Mouse (Mus musculus): Measurements from ENCODE around the gene Hps5. TPM values are rescaled to one million over a fixed set of nuclear protein-coding genes. Genes with fewer than 3 reads are reported as not detected.
"Not testable (repeated sequence)": the region's sequence is repeated elsewhere in the genome, so short reads cannot be mapped to it uniquely, and the experiment has no call there.

Gene Hps5
- polyA plus RNA-seq, 1 experiment from 2014 or later, result 16.3 TPM

GRCm38 (mm10) chr7:46748459-46748858, 47.4 kb downstream of the Hps5 start:
- no peak overlapping the region; the same call in 1 of the 2 replicates for H3K27ac ChIP-seq (replicated peaks)
- no peaks in the 10 kb centered on the region for H3K36me3 ChIP-seq
- peaks cover 7% of the 10 kb centered on the region; the same call in 1 of the 2 replicates for H3K4me1 ChIP-seq
- no peak overlapping the region for H3K4me3 ChIP-seq
- no peak for DNase-seq (ENCODE audit: low spot score)
- H3K9me3 ChIP-seq (replicated peaks), result no peaks in the 10 kb centered on the region
- H3K27me3 ChIP-seq (ENCODE audit: low read depth, poor library complexity, severe bottlenecking), result no peaks in the 10 kb centered on the region
- 52% methylated on average over 3 of the region's 3 CpGs for WGBS

DNA sequence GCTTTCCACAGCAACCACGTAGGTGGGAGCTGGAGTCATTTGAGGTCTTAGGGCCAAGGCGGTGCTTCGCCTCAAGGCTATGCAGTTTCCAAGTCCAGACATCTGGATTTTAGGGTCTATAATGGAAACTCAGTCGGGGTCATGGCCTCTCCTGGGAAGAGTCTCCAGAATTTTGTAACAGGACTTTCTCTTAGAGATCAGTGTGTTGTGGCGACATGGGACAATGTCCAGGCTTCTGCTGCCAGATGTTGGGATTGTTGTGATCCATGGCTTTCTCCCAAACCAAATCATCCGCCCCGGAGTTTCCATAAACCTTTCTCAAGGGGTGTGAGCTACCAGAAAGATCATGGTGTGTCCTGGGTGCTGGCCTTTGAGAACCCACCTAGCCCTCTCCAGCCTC, 49.5 kb downstream of the Hps5 start:
- H3K4me1 ChIP-seq, result peaks cover 7% of the 10 kb centered on the region; the same call in 1 of the 2 replicates
- H3K27me3 ChIP-seq (ENCODE audit: low read depth, poor library complexity, severe bottlenecking), result no peaks in the 10 kb centered on the region
- WGBS, result 89% methylated on average over 7 of the region's 7 CpGs
- DNase-seq (ENCODE audit: low spot score), result no peak
- H3K36me3 ChIP-seq, result no peaks in the 10 kb centered on the region
- no peak overlapping the region for H3K4me3 ChIP-seq
- H3K27ac ChIP-seq (replicated peaks), result no peak overlapping the region
- H3K9me3 ChIP-seq (replicated peaks), result no peaks in the 10 kb centered on the region

DNA sequence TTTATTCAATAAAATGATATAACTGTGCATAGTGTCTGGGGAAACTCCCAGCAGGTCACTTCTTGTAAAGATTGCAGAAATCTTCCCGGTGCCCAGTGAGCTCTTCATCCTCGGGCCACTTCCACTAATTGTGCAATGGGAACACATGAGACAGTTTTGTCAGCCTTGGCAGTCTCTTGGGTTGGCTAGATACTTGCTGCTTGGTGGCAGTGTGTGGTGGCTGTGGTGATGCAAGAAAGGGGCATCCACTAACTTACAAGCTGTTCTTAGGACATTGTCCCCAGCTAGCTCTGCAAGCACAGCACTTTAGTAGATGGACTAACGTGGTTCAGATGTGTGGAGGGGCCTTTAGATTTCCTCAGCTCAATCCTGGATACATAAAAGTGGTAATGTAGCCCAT, 50.0 kb downstream of the Hps5 start:
- Histone ChIP-seq H3K27ac (replicated peaks) (no peak overlapping the region), H3K27me3 (ENCODE audit: low read depth, poor library complexity, severe bottlenecking) (no peaks in the 10 kb centered on the region), H3K9me3 (replicated peaks) (no peaks in the 10 kb centered on the region), H3K4me1 (peaks cover 7% of the 10 kb centered on the region; the same call in 1 of the 2 replicates), H3K4me3 (no peak overlapping the region), H3K36me3 (no peaks in the 10 kb centered on the region)
- DNase-seq (ENCODE audit: low spot score), result no peak
- 84% methylated on average over 3 of the region's 3 CpGs for WGBS

DNA sequence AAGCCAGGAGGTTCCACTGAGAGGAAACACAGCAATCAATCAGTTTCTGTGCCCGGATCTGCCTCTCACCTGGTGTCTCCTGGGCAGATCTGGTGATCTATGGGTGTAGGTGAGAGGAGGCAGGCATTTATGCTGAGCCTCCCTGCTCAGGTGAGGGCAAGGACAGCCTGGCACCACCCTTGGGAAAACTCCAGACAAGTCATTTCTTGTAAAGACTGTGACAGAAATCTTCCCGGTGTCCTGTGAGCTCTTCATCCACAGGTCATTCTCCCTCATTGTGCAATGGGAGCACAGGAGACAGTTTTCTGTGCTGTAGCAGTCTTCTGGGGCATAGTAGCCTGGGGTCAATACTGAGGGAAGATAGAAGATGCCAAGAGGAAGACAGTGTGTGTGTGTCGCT, 53.0 kb downstream of the Hps5 start, which contains the start of gene Saa1:
TSS of gene Saa1 (minus strand) at position 101 of the 400 bp plus-strand sequence.
- not testable (repeated sequence) for DNase-seq (ENCODE audit: low spot score); H3K4me3 ChIP-seq; H3K27me3 ChIP-seq (ENCODE audit: low read depth, poor library complexity, severe bottlenecking); H3K9me3 ChIP-seq (replicated peaks); H3K27ac ChIP-seq (replicated peaks); H3K4me1 ChIP-seq; H3K36me3 ChIP-seq
- 95% methylated on average over 3 of the region's 3 CpGs for WGBS

- not testable (repeated sequence) for H3K4me3 ChIP-seq; H3K4me1 ChIP-seq; H3K27me3 ChIP-seq (ENCODE audit: low read depth, poor library complexity, severe bottlenecking); H3K36me3 ChIP-seq; DNase-seq (ENCODE audit: low spot score); H3K9me3 ChIP-seq (replicated peaks); H3K27ac ChIP-seq (replicated peaks)
- 87% methylated on average over 5 of the region's 5 CpGs for WGBS
These were observed 55.8 kb downstream of the Hps5 start for GRCm38 (mm10) chr7:46740041-46740440.

DNA sequence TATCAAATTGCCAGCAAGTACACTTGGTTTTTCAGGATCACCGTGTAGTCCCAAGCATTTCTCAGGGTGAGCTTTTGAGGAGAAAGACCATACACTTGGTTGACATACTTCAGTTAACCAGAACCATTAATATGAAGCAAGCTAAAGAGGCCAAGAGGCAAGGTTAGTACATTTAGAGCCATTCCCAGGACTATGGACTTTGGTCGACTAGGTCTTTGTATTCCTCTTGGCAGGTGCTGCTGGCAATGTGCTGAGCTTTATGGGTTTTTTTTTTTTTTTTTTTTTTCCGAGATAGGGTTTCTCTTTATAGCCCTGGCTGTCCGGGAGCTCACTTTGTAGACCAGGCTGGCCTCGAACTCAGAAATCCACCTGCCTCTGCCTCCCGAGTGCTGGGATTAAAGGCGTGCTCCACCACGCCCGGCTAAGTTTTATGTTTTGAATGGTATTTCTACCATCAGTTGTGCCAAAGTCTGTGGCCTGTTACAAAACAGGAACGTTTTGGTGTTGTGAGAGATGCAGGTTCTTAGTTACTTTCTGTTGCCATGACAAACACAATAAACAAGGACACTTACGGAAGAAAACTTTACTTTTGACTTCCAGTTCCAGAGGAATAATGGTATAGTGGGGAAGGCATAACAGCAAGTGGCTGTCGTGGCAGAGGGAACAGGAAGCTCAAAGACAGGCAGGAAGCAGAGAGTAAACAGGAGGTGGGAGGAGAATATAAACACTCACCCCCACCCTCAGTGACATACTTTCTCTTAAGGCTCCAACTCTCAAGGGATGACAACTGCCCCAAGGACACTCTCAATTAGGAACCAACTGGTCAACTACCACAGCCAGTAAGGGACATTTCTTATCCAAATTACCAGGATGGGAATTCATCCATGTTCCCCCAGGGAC, 57.1 kb downstream of the Hps5 start:
- Histone ChIP-seq H3K9me3 (replicated peaks) (no peaks in the 10 kb centered on the region), H3K36me3 (no peaks in the 10 kb centered on the region), H3K4me3 (no peak overlapping the region), H3K4me1 (no peaks in the 10 kb centered on the region), H3K27ac (replicated peaks) (no peak overlapping the region), H3K27me3 (ENCODE audit: low read depth, poor library complexity, severe bottlenecking) (no peaks in the 10 kb centered on the region)
- no peak for DNase-seq (ENCODE audit: low spot score)
- 86% methylated on average over 12 of the region's 12 CpGs for WGBS

DNA sequence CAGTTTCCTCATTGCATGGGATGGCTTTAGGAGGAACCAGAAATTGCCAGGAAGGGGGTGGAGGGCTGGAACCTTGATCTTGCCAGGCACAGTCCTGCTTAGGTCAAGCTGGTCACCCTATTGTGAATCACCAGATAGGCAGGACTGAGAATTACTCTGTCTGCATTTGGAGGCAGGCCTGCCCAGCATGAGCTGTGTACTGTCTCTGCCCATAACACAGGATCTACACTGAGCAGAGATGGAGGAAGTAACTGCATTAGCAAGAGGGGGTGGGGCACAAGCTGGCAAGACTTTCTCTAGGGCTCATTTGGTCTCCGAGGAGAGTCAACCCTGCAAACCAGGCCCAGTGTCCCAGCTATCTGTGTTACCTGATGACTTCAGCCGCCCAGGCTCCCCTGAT, 60.9 kb downstream of the Hps5 start:
- Histone ChIP-seq H3K27ac (replicated peaks) (no peak overlapping the region), H3K36me3 (no peaks in the 10 kb centered on the region), H3K4me3 (no peak overlapping the region), H3K4me1 (no peaks in the 10 kb centered on the region), H3K9me3 (replicated peaks) (no peaks in the 10 kb centered on the region), H3K27me3 (ENCODE audit: low read depth, poor library complexity, severe bottlenecking) (no peaks in the 10 kb centered on the region)
- DNase-seq (ENCODE audit: low spot score), result no peak
- WGBS, result 83% methylated on average over 2 of the region's 2 CpGs

- 85% methylated on average over 4 of the region's 4 CpGs for WGBS
- no peak for DNase-seq (ENCODE audit: low spot score)
- H3K27ac ChIP-seq (replicated peaks), result no peak within 1 kb of the TSS
These were observed 63.4 kb downstream of the Hps5 start, which contains the start of gene Saa4 for GRCm38 (mm10) chr7:46732458-46732857. TSS of gene Saa4 (minus strand) at chr7:46732603.

DNA sequence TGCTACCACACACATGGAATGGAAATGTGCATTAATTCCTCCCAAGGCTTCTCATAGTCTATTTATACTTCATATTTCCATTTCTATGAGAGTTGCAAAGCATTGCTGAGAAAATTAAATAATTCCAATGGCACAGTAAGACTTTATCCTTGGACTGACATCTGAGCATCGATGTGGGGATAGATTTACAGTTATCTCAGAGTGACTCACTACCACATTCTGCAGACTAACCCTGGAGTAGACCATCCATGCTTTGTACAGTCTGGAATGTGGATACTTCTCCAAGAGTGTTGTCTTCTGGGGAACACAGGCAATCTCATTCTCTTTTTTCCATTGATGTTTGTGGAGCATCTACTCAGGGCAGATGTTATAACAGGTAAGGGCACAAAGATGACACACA, 68.3 kb downstream of the Hps5 start:
- H3K4me3 ChIP-seq, result no peak overlapping the region

More at GRCm38 (mm10) chr7:46732458-46732857, 63.4 kb downstream of the Hps5 start, which contains the start of gene Saa4:
- no peaks in the 10 kb centered on the region for H3K4me1 ChIP-seq
- H3K27me3 ChIP-seq (ENCODE audit: low read depth, poor library complexity, severe bottlenecking), result no peaks in the 10 kb centered on the region
- H3K9me3 ChIP-seq (replicated peaks), result no peaks in the 10 kb centered on the region
- no peak within 1 kb of the TSS for H3K4me3 ChIP-seq
- no peaks in the 10 kb centered on the region for H3K36me3 ChIP-seq

GRCm38 (mm10) chr7:46724396-46724795, 71.5 kb downstream of the Hps5 start:
- Histone ChIP-seq H3K9me3 (replicated peaks) (no peaks in the 10 kb centered on the region), H3K36me3 (no peaks in the 10 kb centered on the region), H3K4me1 (no peaks in the 10 kb centered on the region), H3K27me3 (ENCODE audit: low read depth, poor library complexity, severe bottlenecking) (0 out of 2 replicates have a peak, but pooled peaks cover 7% of the 10 kb centered on the region), H3K27ac (replicated peaks) (no peak overlapping the region), H3K4me3 (no peak overlapping the region)
- WGBS, result 83% methylated on average over 5 of the region's 5 CpGs
- no peak for DNase-seq (ENCODE audit: low spot score)

More for the DNA sequence above, 68.3 kb downstream of the Hps5 start:
- H3K36me3 ChIP-seq, result no peaks in the 10 kb centered on the region
- no peaks in the 10 kb centered on the region for H3K4me1 ChIP-seq
- no peaks in the 10 kb centered on the region for H3K9me3 ChIP-seq (replicated peaks)
- 85% methylated on average over 1 of the region's 1 CpGs for WGBS
- H3K27me3 ChIP-seq (ENCODE audit: low read depth, poor library complexity, severe bottlenecking), result no peaks in the 10 kb centered on the region
- no peak overlapping the region for H3K27ac ChIP-seq (replicated peaks)
- no peak for DNase-seq (ENCODE audit: low spot score)

DNA sequence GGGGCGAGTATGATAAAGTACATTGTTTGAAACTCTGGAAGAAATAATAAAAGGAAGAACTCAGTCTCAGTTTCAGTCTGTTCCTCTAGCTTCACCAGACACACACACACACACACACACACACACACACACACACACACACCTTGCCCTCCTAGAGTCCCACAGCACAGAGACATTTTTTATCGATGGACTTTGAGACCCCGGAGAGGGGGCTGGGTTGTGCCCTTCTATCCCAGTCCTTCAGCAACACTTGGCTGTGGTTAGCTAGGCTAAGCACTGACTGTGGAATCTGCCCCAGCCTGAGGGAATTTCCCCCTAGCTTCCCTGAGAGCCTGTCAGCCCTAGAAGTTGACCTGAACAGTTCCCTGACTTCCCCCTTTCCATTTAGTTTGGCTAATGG, 72.0 kb downstream of the Hps5 start:
- no peaks in the 10 kb centered on the region for H3K4me1 ChIP-seq
- 92% methylated on average over 3 of the region's 3 CpGs for WGBS
- no peak for DNase-seq (ENCODE audit: low spot score)

DNA sequence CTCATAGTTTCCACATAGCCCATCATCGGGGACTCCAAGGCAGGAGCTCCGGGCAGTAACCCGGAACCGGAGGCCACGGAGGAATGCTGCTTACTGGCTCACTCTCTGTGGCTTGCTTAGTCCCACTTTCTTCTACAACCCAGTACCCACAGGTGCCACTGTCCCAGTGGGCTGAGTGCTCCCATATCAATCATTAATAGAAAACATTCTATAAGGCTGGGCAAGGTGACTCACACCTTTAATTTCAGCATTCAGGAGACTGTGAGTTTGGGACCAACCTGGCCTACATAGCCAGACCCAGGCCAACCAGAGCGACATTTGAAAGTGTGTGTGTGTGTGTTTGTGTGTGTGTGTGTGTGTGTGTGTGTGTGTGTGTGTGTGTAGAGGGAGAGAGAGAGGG, 72.5 kb downstream of the Hps5 start:
- H3K4me3 ChIP-seq, result no peak overlapping the region
- no peak for DNase-seq (ENCODE audit: low spot score)
- whole genome bisulfite sequencing, result 97% methylated on average over 6 of the region's 6 CpGs

More for the DNA sequence above, 72.0 kb downstream of the Hps5 start:
- no peaks in the 10 kb centered on the region for H3K36me3 ChIP-seq
- H3K27ac ChIP-seq (replicated peaks), result no peak overlapping the region
- no peaks in the 10 kb centered on the region for H3K9me3 ChIP-seq (replicated peaks)
- 0 out of 2 replicates have a peak, but pooled peaks cover 7% of the 10 kb centered on the region for H3K27me3 ChIP-seq (ENCODE audit: low read depth, poor library complexity, severe bottlenecking)
- no peak overlapping the region for H3K4me3 ChIP-seq

GRCm38 (mm10) chr7:46720460-46720859, 75.4 kb downstream of the Hps5 start:
- no peak for DNase-seq (ENCODE audit: low spot score)
- H3K27ac ChIP-seq (replicated peaks), result no peak overlapping the region
- no peak overlapping the region for H3K4me3 ChIP-seq
- H3K4me1 ChIP-seq, result no peaks in the 10 kb centered on the region
- 0 out of 2 replicates have a peak, but pooled peaks cover 7% of the 10 kb centered on the region for H3K27me3 ChIP-seq (ENCODE audit: low read depth, poor library complexity, severe bottlenecking)
- H3K36me3 ChIP-seq, result no peaks in the 10 kb centered on the region
- 81% methylated on average over 9 of the region's 9 CpGs for WGBS
- H3K9me3 ChIP-seq (replicated peaks), result no peaks in the 10 kb centered on the region

More for the DNA sequence above, 72.5 kb downstream of the Hps5 start:
- no peak overlapping the region for H3K27ac ChIP-seq (replicated peaks)
- H3K27me3 ChIP-seq (ENCODE audit: low read depth, poor library complexity, severe bottlenecking), result 0 out of 2 replicates have a peak, but pooled peaks cover 7% of the 10 kb centered on the region
- H3K9me3 ChIP-seq (replicated peaks), result no peaks in the 10 kb centered on the region
- H3K36me3 ChIP-seq, result no peaks in the 10 kb centered on the region
- H3K4me1 ChIP-seq, result no peaks in the 10 kb centered on the region
